Mouse (Mus musculus): Measurements from ENCODE around the gene Arpp19.

DNA sequence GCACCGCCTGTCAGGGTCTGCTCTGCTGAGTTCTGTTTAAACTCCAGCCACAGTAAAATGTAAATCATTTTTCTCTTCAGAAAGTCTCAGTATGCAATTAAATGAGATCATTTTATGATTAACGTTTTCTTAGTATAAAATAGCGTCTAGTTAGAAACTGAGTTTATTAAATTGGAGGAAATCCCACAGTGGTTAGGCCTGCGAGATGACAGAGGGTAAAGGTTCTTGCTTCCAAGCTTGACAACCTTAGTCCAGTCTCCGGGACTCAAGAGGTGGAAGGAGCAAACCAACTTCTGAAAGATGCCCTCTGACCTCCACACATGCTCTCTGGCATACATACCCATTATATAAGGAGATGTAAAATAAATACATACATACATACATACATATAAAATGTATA, 17.6 kb downstream of the Arpp19 start:
- no peak for TF ChIP-seq CTCF (IDR thresholded peaks at IDR 0.05; ENCODE audit: low read depth)
- no peak for TF ChIP-seq EP300 (IDR thresholded peaks at IDR 0.05; ENCODE audit: low read depth)
